Mouse (Mus musculus) spleen, adult 2 months (tissue): ENCODE measurements around the gene Mgat4b. TPM values are rescaled to one million over a fixed set of nuclear protein-coding genes. Genes with fewer than 3 reads are reported as not detected.

Experiments
- DNase-seq, 2 experiments: peaks; one replicate each; pipeline versions ENCODE4 v3.0.0 to v3.0.0-alpha.2; 2012 to 2021; ENCODE audit warnings: low spot score in 2 of 2, low read depth in 1 of 2
- H3K27ac ChIP-seq: fragments of 200-500 bp; 2 replicates; pipeline ENCODE4 v1.5.1; 2012; ENCODE audit warnings: low read length, inconsistent platforms; ENCODE audit not compliant: insufficient read depth
- H3K27me3 ChIP-seq: fragments of 200-500 bp; 2 replicates; pipeline ENCODE4 v1.6.1; 2012; ENCODE audit warnings: mild to moderate bottlenecking, moderate library complexity, low read length, inconsistent platforms; ENCODE audit not compliant: control insufficient read depth, insufficient read depth
- H3K36me3 ChIP-seq: fragments of 200-500 bp; 2 replicates; pipeline ENCODE4 v1.6.1; 2012; ENCODE audit warnings: mild to moderate bottlenecking, low read length, inconsistent platforms; ENCODE audit not compliant: control insufficient read depth, insufficient read depth
- H3K4me1 ChIP-seq: fragments of 200-500 bp; 2 replicates; pipeline ENCODE4 v1.6.1; 2011; ENCODE audit warnings: inconsistent platforms; ENCODE audit not compliant: control insufficient read depth, insufficient read depth, insufficient read length
- H3K4me3 ChIP-seq: fragments of 200-500 bp; 2 replicates; pipeline ENCODE4 v1.5.1; 2011; ENCODE audit warnings: mild to moderate bottlenecking, inconsistent platforms; ENCODE audit not compliant: insufficient read depth, insufficient read length; ENCODE audit errors: extremely low read depth
- CTCF ChIP-seq: fragments of 200-500 bp; IDR thresholded peaks from 2 replicates; pipeline ENCODE4 v1.5.1; 2011; ENCODE audit warnings: mild to moderate bottlenecking, inconsistent platforms; ENCODE audit not compliant: insufficient read depth, insufficient read length, insufficient replicate concordance; ENCODE audit errors: extremely low read depth
- POLR2A ChIP-seq: fragments of 200-500 bp; IDR thresholded peaks from 2 replicates; pipeline ENCODE4 v1.6.1; 2011; ENCODE audit warnings: low read depth, low read length, inconsistent platforms
- WGBS: fragments of 180-500 bp; shearing (Covaris S2); methylation state at CpG from one replicate; pipeline ENCODE4 v1.1.7; 2018; 5-methylcytosine and 5-hydroxymethylcytosine counted together
- polyA plus RNA-seq: library from polyadenylated mRNA; depleted of rRNA; stranded (reverse); fragments of >200 nt; gene quantifications from 2 replicates; pipeline ENCODE4 v1.2.3, GENCODE M21; 2012; rRNA removed

Gene Mgat4b
- polyA plus RNA-seq, 1 experiment: 32.6 TPM

- H3K27ac ChIP-seq: no peak overlapping the region
- WGBS: 22% methylated on average over 2 of the region's 2 CpGs
- no peak for DNase-seq
Observed at GRCm38 (mm10) chr11:50275077-50275476, 64.4 kb downstream of the Mgat4b start.

GRCm38 (mm10) chr11:50275568-50276151 is 65.0 kb downstream of the Mgat4b start:
- Histone ChIP-seq H3K4me3 (no peak overlapping the region), H3K4me1 (peaks cover 19% of the 10 kb centered on the region), H3K36me3 (no peaks in the 10 kb centered on the region; the same call in 1 of the 2 replicates), H3K27me3 (no peaks in the 10 kb centered on the region), H3K27ac (no peak overlapping the region)
- WGBS: 25% methylated on average over 5 of the region's 5 CpGs
- TF ChIP-seq POLR2A (no peak), CTCF (no peak)
- no peak for DNase-seq

More at GRCm38 (mm10) chr11:50275077-50275476, 64.4 kb downstream of the Mgat4b start:
- Histone ChIP-seq H3K4me1 (peaks cover 15% of the 10 kb centered on the region), H3K4me3 (no peak overlapping the region), H3K36me3 (no peaks in the 10 kb centered on the region; the same call in 1 of the 2 replicates), H3K27me3 (no peaks in the 10 kb centered on the region)
- TF ChIP-seq POLR2A: no peak
- no peak for TF ChIP-seq CTCF

- DNase-seq: no peak
Observed at GRCm38 (mm10) chr11:50277025-50277424, 66.3 kb downstream of the Mgat4b start.

GRCm38 (mm10) chr11:50277706-50278105 is 67.0 kb downstream of the Mgat4b start:
- DNase-seq: no peak
- peaks cover 19% of the 10 kb centered on the region for H3K4me1 ChIP-seq
- 97% methylated on average over 6 of the region's 6 CpGs for WGBS

More at GRCm38 (mm10) chr11:50277025-50277424, 66.3 kb downstream of the Mgat4b start:
- H3K27ac ChIP-seq: no peak overlapping the region
- H3K4me1 ChIP-seq: peaks cover 19% of the 10 kb centered on the region
- H3K4me3 ChIP-seq: no peak overlapping the region
- TF ChIP-seq POLR2A (no peak), CTCF (no peak)
- H3K36me3 ChIP-seq: no peaks in the 10 kb centered on the region; the same call in 1 of the 2 replicates
- H3K27me3 ChIP-seq: no peaks in the 10 kb centered on the region

GRCm38 (mm10) chr11:50279005-50279404 is 68.3 kb downstream of the Mgat4b start:
- no peak for DNase-seq
- peaks cover 19% of the 10 kb centered on the region for H3K4me1 ChIP-seq

More at GRCm38 (mm10) chr11:50277706-50278105, 67.0 kb downstream of the Mgat4b start:
- no peaks in the 10 kb centered on the region; the same call in 1 of the 2 replicates for H3K36me3 ChIP-seq
- no peaks in the 10 kb centered on the region for H3K27me3 ChIP-seq
- H3K4me3 ChIP-seq: no peak overlapping the region
- TF ChIP-seq POLR2A (no peak), CTCF (no peak)
- H3K27ac ChIP-seq: no peak overlapping the region

GRCm38 (mm10) chr11:50280053-50280452 is 69.4 kb downstream of the Mgat4b start:
- H3K36me3 ChIP-seq: no peaks in the 10 kb centered on the region; the same call in 1 of the 2 replicates
- TF ChIP-seq CTCF: no peak
- TF ChIP-seq POLR2A: no peak
- DNase-seq: no peak
- 40% methylated on average over 1 of the region's 1 CpGs for WGBS
- no peaks in the 10 kb centered on the region for H3K27me3 ChIP-seq
- H3K4me1 ChIP-seq: peaks cover 17% of the 10 kb centered on the region
- no peak overlapping the region for H3K4me3 ChIP-seq
- no peak overlapping the region for H3K27ac ChIP-seq

More at GRCm38 (mm10) chr11:50279005-50279404, 68.3 kb downstream of the Mgat4b start:
- no peak overlapping the region for H3K27ac ChIP-seq
- no peaks in the 10 kb centered on the region; the same call in 1 of the 2 replicates for H3K36me3 ChIP-seq
- no peak overlapping the region for H3K4me3 ChIP-seq
- no peak for TF ChIP-seq CTCF
- no peak for TF ChIP-seq POLR2A
- H3K27me3 ChIP-seq: no peaks in the 10 kb centered on the region
- 87% methylated on average over 4 of the region's 4 CpGs for WGBS

Other genes with a start within 250 kb of the Mgat4b start
- gene Rnf130, start 185.5 kb upstream of the Mgat4b start, polyA plus RNA-seq: 52.5 and 70.3 TPM in 2 replicates
- 33.5 and 37.2 TPM in 2 replicates for gene Tbc1d9b, start 79.5 kb upstream of the Mgat4b start, polyA plus RNA-seq
- 2.4 and 3.5 TPM in 2 replicates for gene Mrnip, start 36.4 kb upstream of the Mgat4b start, polyA plus RNA-seq
- 113 and 117 TPM in 2 replicates for gene Sqstm1, start 63 bp upstream of the Mgat4b start, polyA plus RNA-seq
- 44.9 and 53.9 TPM in 2 replicates for gene Ltc4s, start 27.7 kb downstream of the Mgat4b start, polyA plus RNA-seq
- gene Maml1, start 81.4 kb downstream of the Mgat4b start, polyA plus RNA-seq: 15.0 and 19.3 TPM in 2 replicates
- 23.2 and 23.5 TPM in 2 replicates for gene Canx, start 114.8 kb downstream of the Mgat4b start, polyA plus RNA-seq
- not detected in 2 replicates for gene Cby3, start 143.6 kb downstream of the Mgat4b start, polyA plus RNA-seq
- 33.6 and 43.8 TPM in 2 replicates for gene Hnrnph1, start 166.1 kb downstream of the Mgat4b start, polyA plus RNA-seq
- gene Rufy1, start 220.2 kb downstream of the Mgat4b start, polyA plus RNA-seq: 9.6 and 13.0 TPM in 2 replicates